ENCODE assay signal across 31 mouse cellular contexts in the genomic region with DNA sequence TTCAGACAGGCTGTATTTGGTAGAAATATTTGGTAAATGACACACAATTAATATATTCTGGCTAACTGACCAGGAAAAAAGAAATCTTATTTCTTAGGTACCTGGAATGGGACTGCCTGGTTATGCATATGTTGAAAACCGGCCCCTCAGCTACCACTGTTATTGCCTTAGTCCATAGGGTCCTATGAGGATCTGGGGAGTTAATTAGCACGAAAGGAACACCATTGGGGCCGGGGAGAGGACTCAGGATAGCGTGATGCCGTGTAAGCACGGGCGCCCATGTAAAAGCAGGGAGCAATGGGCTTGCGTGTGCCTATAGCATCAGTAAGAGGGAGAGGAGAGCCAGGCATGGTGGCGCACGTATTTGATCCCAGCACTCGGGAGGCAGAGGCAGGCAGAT.
"Had no signal": no experiment of that assay in that cellular context is flagged by ENCODE, and none has a peak within 500 bp of the region (broad histone marks: within the 10 kb centered on the region; RNA-seq: fewer than 3 reads in every experiment).

No protein-coding gene starts in this region.

- H3K4me2 ChIP-seq: limb, embryonic 12.5 days; limb, embryonic 13.5 days; limb, embryonic 15.5 days; liver, embryonic 11.5 days; liver, embryonic 12.5 days; liver, embryonic 13.5 days; liver, embryonic 15.5 days; lung, embryonic 14.5 days; lung, embryonic 15.5 days; midbrain, embryonic 11.5 days; midbrain, embryonic 12.5 days; midbrain, embryonic 13.5 days; midbrain, embryonic 15.5 days had no signal

- H3K4me1 ChIP-seq: liver, embryonic 12.5 days; liver, embryonic 13.5 days; liver, embryonic 15.5 days; lung, embryonic 15.5 days; midbrain, embryonic 10.5 days; midbrain, embryonic 12.5 days; midbrain, embryonic 13.5 days; midbrain, embryonic 15.5 days had no signal

- H3K9ac ChIP-seq: limb, embryonic 12.5 days; limb, embryonic 13.5 days; limb, embryonic 15.5 days; liver, embryonic 12.5 days; liver, embryonic 13.5 days; liver, embryonic 14.5 days; liver, embryonic 15.5 days; liver, postnatal 0 days; lung, embryonic 14.5 days; lung, embryonic 15.5 days; midbrain, embryonic 12.5 days; midbrain, embryonic 13.5 days; midbrain, embryonic 15.5 days had no signal

- DNase-seq: left cerebral cortex, postnatal 4 days; liver; liver, embryonic 13.5 days; liver, postnatal 0 days; lung, adult 18-20 months; lung, adult 2 months; lung, embryonic 14.5 days; lung, postnatal 10 days; lung, postnatal 14 days; lung, postnatal 36 days; lung, postnatal 4 days; midbrain, embryonic 14.5 days had no signal

- ATAC-seq: liver, embryonic 12.5 days; liver, postnatal 0 days; lung, postnatal 0 days; midbrain, embryonic 13.5 days; midbrain, embryonic 15.5 days; midbrain, embryonic 16.5 days had no signal

- H3K4me3 ChIP-seq: limb, embryonic 10.5 days; limb, embryonic 12.5 days; limb, embryonic 13.5 days; limb, embryonic 15.5 days; liver, embryonic 12.5 days; liver, embryonic 13.5 days; liver, embryonic 15.5 days; lung, embryonic 15.5 days; megakaryocyte, embryonic 14.5 days; midbrain, embryonic 10.5 days; midbrain, embryonic 12.5 days; midbrain, embryonic 13.5 days; midbrain, embryonic 15.5 days; myocyte had no signal

- H3K9me3 ChIP-seq: limb, embryonic 10.5 days; limb, embryonic 12.5 days; limb, embryonic 13.5 days; limb, embryonic 15.5 days; liver, embryonic 12.5 days; liver, embryonic 13.5 days; liver, embryonic 15.5 days; lung, embryonic 15.5 days; midbrain, embryonic 10.5 days; midbrain, embryonic 12.5 days; midbrain, embryonic 13.5 days; midbrain, embryonic 15.5 days had no signal

- H3K27ac ChIP-seq: limb, embryonic 12.5 days; limb, embryonic 13.5 days; limb, embryonic 15.5 days; liver, embryonic 12.5 days; liver, embryonic 13.5 days; liver, embryonic 14.5 days; liver, embryonic 15.5 days; lung, embryonic 15.5 days; macrophage; midbrain, embryonic 10.5 days; midbrain, embryonic 12.5 days; midbrain, embryonic 13.5 days; midbrain, embryonic 15.5 days had no signal

- H3K27me3 ChIP-seq: limb, embryonic 12.5 days; limb, embryonic 13.5 days; limb, embryonic 15.5 days; liver, embryonic 12.5 days; liver, embryonic 13.5 days; liver, embryonic 15.5 days; lung, embryonic 15.5 days; midbrain, embryonic 12.5 days; midbrain, embryonic 13.5 days; midbrain, embryonic 15.5 days had no signal

- H3K36me3 ChIP-seq: limb, embryonic 10.5 days; limb, embryonic 12.5 days; limb, embryonic 13.5 days; limb, embryonic 15.5 days; liver, embryonic 12.5 days; liver, embryonic 13.5 days; liver, embryonic 15.5 days; lung, embryonic 15.5 days; midbrain, embryonic 10.5 days; midbrain, embryonic 12.5 days; midbrain, embryonic 13.5 days; midbrain, embryonic 15.5 days had no signal
